Mouse (Mus musculus): Measurements from ENCODE around the gene Zp3.

Gene Zp3

GRCm38 (mm10) chr5:135962492-135963279 lies 17.2 kb upstream of the Zp3 start:
- DNase-seq, result peak; percentile 99

GRCm38 (mm10) chr5:135963280-135963627 lies 16.6 kb upstream of the Zp3 start:
- no peak for DNase-seq

DNA sequence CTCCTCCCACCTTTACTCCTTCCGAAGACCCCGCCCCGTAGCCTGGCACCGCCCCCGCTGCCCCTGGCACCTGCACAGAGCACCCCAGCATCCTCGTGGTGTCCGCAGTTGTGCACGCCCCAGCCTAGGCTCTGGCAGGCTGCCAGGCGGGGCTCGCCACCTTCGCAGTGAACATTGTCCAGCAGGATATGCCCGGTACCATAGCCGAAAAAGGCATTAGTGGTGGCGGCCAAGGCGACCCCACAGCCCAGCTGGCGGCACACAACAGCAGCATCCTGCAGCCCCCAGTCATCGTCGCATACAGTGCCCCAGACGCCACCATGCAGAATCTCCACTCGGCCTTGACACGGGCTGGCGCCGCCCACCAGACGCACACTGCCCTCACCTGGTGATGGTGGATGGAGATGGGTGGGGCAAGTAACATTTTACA lies 14.4 kb upstream of the Zp3 start:
- peak; percentile 73 for DNase-seq

GRCm38 (mm10) chr5:135966866-135967265 lies 13.0 kb upstream of the Zp3 start:
- DNase-seq, result no peak

DNA sequence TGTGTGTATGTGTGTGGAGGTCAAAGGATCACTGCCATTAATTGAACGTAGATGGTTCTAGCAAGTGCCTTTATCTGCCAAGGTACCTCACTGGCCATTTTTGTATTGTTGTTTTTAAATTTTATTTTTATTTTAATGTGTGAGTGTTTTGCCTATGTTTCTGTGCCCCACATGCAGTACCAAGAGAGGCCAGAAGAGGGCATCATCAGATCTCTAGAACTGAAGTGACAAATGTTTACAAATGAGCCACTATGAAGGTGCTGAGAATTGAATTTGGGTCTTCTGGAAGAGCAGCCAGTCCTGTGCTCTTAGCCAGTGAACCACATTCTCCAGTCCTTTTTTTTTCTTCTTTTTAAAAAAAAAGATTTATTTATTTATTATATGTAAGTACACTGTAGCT lies 11.1 kb upstream of the Zp3 start:
- DNase-seq, result no peak

DNA sequence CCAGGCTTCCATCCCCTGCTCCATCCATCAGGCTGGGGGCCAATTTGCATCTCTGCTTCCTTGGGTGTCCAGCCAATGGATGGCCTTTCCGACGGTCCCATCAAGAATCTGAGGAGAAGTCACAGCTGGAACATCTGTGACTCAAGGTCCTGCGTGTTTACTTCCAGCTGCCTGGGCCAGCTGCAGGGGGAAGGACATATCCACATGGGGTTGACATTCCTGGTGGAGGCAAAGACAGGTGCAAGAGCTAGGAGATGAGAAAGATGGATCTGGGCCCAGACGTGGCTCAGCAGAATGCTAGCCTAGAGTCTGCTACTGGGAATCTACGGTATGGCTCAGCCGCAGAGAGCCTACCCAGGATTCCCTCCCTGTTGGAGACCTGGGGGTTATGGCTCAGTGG lies 9.7 kb upstream of the Zp3 start:
- no peak for DNase-seq

- no peak for DNase-seq
Observed at GRCm38 (mm10) chr5:135971876-135972275, 8.0 kb upstream of the Zp3 start.

DNA sequence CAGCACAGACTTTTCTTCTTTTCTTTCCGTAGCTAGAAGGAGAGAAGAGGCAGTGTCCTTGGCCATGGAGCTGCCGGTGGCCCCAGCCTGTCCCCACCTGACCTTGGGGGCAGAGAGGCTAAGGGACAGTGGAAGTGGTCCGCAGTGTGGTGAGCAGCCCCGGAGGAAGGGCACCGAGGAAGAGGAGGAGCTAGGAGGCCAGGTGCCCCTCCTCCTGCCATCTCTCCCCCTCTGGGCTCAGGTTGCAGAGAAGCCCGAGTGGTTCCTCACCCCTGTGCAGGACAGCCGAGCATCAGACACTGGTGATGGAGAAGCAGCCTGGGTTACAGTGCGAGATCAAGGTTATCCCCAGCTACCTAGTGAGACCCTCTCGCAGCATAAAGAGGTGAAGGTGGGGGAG lies 5.5 kb upstream of the Zp3 start, which contains the start of gene Ssc4d:
Gene Ssc4d, minus strand, starts transcription at position 167 of the 400 bp plus-strand sequence.
- no peak for DNase-seq

GRCm38 (mm10) chr5:135975893-135976668 lies 3.8 kb upstream of the Zp3 start:
- no peak for DNase-seq

- DNase-seq, result no peak
Observed at GRCm38 (mm10) chr5:135979381-135979780, 518 bp upstream of the Zp3 start.

GRCm38 (mm10) chr5:135982398-135982797 lies 2.5 kb downstream of the Zp3 start:
- peak; percentile 60 for DNase-seq

DNA sequence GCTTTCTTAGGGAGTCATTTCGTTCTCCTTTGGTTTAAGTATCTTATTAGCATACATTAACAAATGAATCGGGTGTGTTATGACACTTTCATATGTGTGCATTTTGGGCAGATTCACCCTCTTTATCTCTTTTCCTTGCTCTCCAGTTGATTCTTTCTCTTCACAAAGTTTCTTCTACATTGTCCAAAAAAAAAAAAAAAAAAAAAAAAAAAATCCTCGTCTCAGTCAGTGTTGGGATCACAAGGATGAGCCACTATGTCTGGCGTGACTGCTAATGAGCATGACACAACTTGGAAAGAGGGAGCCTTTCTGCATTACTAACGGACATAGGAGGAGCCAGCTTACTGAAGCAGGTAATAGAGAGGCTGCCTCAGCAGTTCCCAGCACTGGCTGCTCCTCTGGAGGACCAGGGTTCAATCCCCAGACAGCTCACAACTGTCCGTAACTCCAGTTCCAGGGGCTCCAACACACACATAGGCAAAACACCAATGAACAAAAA lies 4.7 kb downstream of the Zp3 start:
- no peak for DNase-seq

DNA sequence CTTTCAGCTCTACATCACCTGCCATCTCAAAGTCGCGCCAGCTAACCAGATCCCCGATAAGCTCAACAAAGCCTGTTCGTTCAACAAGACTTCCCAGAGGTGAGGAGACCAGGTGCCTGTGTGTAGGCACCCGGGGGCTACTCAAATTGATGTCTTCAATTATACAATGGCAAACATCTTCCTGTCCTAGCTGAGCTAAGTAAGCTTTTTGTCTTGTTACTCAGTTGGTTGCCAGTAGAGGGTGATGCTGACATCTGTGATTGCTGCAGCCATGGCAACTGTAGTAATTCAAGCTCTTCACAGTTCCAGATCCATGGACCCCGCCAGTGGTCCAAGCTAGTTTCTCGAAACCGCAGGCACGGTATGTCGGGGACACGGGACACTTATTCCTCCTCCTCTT lies 7.3 kb downstream of the Zp3 start:
- no peak for DNase-seq

- no peak for DNase-seq
Observed at GRCm38 (mm10) chr5:135990601-135991000, 10.7 kb downstream of the Zp3 start.

GRCm38 (mm10) chr5:135993381-135993965 lies 13.6 kb downstream of the Zp3 start:
- no peak for DNase-seq

- no peak for DNase-seq
Observed at GRCm38 (mm10) chr5:135994335-135994724, 14.4 kb downstream of the Zp3 start.

DNA sequence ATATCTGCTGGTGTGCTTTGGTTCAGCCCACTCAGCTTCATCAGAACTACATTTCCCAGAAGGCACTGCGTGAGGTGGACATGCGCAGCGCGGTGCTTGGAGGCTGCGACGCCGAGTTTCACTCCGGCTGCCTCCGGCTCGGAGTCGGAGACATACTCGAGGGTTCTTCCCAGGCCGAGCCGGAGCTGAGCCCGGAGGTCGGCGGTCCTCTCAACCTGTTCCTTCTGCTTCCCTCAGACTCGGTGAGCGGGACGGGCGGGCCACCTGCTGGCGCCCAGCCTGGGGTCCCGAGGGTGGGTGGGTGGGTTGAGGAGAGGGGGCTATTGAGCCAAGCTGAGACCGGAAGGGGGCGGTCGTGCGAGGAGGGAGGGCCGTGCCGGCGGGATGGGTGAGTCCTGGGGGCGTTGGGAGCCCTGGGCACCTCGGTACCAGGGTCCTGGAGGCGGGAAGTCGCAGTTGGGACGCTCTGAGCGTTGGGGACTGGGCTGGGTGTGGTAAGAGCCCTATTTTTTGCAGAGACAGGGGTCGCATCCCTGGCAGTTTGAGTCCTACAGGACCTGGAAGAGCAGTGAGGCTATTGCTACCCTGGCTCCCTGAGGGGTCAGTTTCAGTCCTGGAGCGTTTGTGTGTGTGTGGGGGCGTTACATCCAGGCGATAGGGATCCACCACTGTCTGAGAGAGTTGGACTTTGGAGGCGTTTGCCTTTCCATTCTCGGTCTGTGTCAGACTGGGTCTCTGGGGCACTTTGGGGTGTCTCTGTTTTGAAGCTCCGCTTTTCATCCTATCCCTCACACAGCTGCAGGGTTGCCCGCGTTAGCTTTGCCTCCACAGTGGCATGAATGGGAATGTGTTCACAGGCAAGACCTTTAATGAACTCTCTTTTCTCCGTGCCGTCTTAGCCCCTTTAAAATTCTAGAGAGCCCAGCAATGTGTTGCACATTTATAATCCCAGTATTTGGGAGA lies 15.1 kb downstream of the Zp3 start, which contains the start of gene Dtx2:
Gene Dtx2, plus strand, starts transcription at position 76 of the 963 bp plus-strand sequence.
- DNase-seq, result peak; percentile 86

GRCm38 (mm10) chr5:135996162-135996561 lies 16.3 kb downstream of the Zp3 start:
- DNase-seq, result no peak

GRCm38 (mm10) chr5:136001222-136001621 lies 21.3 kb downstream of the Zp3 start:
- no peak for DNase-seq

DNA sequence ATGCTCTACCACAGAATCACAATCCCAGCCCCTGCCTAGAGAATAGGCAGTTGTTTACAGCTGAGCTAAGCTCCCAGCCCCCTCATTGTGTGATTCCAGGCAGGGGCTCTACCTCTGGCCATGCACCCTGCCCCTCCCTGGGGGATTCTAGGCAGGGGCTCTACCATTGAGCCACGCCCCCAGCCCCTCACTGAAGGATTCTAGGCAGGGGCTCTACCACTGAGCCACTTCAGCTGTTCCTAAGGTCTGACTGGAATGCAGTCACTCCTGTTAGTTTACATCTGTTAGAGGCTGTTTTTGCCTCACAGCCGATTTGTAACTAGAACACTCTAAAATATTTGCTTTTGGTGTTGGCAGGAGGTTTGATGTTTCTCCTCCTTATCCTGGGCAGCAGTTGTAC lies 22.4 kb downstream of the Zp3 start:
- no peak for DNase-seq

GRCm38 (mm10) chr5:136002751-136003151 lies 22.9 kb downstream of the Zp3 start:
- DNase-seq, result no peak

DNA sequence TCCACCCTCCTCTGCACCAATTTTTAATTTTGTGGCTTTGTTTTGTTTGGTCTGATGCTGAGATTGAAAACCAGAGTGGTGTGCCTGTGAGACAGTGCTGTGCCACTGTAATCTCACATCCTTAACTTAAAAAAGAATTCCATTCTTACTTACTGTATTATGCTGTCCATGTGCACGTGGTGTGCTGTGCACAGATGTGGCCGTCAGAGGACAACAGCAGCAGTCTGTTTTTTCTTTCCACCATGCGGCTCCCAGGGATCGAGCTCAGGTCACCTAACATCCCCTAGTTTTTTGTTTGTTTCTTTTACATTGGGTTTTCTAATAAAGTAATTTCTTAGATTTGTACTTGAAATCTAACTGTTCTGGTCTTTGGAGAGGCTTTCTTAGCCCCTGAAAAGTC lies 24.6 kb downstream of the Zp3 start:
- no peak for DNase-seq
